Mouse (Mus musculus) thymus, postnatal 10 days (tissue): ENCODE data around the gene Zbtb44.
A peak's percentile ranks its signal among the peaks of the same experiment; 100 is the strongest.
"Not testable (repeated sequence)": the region's sequence is repeated elsewhere in the genome, so short reads cannot be mapped to it uniquely, and the experiment has no call there.

Source experiments
- DNase-seq, 2 experiments: peaks; one replicate each; pipeline ENCODE4 v3.0.0; 2021; ENCODE audit warnings: low spot score in 2 of 2

The Zbtb44 gene

DNA sequence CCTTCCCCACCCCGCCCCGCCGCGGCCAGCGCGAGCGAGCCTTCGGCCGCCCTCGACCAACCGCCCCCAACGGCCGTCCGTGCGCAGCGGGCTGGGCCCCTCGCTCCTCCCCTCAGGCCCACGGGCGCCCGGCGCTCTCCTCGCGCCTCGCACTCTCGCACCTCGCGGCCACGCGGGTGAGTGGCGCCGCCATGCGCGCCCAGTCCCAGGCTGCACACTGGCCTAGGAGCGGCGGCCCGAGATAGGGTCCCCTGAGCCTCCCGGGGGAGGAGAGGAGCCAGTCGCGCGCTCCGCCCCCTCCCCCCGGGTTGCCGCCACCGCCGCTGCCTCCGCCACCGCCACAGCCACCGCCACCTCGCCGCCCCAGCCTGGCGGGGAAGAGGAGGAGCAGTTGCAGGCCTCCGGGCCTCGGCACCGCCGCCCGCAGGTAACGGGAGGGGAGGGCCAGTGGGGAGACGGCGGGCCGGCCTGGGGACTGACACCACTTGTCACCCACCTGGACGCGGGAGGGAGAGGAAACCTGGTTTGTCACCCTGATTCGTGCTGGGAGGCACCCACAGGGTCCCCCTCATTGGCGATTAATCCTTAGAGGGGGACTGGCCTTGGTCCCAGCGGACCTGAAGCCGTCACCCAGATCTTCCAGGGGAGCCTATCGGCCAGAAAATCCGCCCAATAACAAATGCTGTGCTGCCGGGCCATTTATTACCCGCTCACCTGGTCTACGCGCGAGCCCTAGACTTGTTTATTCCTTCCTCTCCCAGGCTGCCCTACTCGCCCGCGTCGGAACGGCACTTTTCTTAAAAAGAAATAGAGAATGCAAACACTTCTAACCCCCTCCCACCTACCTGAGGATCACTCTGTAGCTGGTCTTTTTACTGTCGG is at the start of gene Zbtb44:
Gene Zbtb44, plus strand, starts transcription at position 113 of the 882 bp plus-strand sequence.
- DNase-seq, result peak; percentile 75 to 78

DNA sequence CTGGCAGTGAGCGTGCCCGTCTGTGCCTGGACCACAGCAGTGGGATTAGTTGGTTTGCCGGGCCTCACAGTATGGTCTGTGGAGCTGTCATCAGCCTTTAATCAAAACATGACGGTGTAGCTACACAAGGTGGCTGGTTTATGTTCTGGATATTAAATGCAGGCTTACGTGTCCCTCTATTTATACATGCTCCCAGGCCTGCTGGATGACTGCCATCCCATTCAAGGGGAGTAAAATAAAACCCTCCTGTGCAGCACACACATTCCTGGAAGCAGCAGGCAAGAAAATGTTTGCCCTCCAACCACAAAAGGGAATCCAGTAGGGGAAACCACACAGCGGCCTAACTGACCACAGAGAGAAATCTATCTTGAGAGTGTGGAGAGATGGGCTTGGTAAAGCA is 44.7 kb upstream of the Zbtb44 start:
- no peak for DNase-seq

GRCm38 (mm10) chr9:30993106-30993505 is 37.3 kb upstream of the Zbtb44 start:
- no peak for DNase-seq

DNA sequence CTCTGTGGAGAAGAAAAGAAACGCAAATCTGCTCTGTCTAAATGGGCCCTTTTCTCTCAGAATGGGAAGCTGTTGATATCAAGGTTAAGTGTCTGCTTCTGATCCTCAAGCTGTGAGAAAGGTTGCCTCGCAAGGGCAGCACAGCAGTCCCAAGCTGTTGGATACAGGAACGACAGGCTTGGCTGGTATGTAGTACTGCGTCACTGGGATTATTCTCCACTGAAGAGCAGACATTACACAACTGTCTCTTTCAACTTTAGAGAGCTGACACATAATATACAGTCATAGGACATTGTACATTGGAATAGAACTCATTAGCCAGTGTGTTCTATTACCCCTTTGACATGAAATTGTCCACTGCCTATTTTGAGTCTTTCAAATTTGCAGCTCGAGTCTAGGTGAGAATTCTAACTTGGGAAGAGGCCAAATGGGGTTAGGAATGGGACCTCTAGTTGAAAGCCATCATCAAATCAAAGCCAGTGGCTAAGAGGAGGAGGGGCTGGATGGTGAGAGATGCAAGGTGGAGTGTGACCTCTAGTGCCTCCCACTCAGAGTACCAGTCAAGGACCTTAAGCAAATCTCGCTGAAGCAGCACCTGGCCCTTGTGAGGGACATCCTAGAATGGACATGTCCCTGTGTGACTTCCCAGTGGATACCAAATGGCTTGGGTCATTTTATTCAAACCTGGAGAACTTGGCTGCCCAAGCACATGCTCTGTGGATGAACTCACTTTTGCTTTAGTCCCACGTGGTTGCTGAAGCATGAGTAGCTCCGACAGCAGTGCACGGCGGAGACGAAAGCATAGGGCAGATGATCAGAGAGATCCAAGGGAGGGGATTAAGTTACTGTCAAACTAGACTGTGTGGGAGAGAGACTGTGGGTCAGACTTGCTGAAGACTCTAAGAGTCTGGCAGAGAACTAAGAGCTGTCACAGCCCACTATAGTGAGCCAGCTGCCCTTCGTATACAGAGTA is 33.6 kb upstream of the Zbtb44 start:
- DNase-seq, result no peak

- no peak for DNase-seq
Observed at GRCm38 (mm10) chr9:31000641-31001040, 29.8 kb upstream of the Zbtb44 start.

GRCm38 (mm10) chr9:31002528-31002927 is 27.9 kb upstream of the Zbtb44 start:
- no peak for DNase-seq

GRCm38 (mm10) chr9:31009334-31009733 is 21.1 kb upstream of the Zbtb44 start:
- no peak for DNase-seq

DNA sequence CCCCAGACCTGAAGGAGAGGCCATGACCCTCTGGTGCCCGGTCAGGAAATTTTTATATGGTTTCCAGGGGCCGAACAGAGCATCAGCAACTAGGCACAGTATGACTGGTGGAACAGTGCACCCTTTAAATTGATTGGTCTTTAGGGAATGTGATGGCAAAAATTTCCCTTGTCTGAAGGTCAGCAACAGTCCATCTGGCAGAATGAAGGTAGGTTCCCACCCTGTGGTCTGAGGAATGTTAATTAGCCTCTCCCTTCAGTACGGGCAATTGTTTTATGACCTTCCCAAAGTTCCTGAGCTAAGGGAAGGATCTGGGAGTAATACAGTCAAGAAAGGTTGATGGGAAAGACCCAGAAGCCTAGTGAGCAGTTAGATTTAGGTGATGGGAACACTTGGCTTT is 20.4 kb upstream of the Zbtb44 start:
- no peak for DNase-seq

GRCm38 (mm10) chr9:31010749-31011148 is 19.7 kb upstream of the Zbtb44 start:
- no peak for DNase-seq

DNA sequence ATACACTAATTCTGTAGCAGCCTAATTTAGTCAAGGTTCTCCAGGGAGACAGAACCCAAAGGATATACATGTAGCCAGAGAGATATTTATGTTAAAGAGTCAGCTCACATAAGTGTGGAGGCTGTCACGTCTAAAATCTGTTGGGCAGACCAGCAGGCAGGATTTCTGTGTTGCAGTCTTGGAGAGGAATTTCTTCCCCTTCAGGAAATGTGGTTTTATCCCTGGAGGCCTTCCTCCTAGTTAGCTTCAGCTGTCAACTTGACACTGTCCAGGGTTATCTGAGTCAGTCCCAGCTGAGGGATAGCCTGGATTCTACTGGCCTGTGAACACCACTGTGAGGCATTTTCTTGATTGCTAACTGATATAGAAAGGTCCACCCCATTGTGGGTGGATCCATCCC is 18.9 kb upstream of the Zbtb44 start:
- DNase-seq, result no peak

- no peak for DNase-seq
Observed at GRCm38 (mm10) chr9:31012674-31013073, 17.8 kb upstream of the Zbtb44 start.

GRCm38 (mm10) chr9:31013415-31013814 is 17.0 kb upstream of the Zbtb44 start:
- no peak for DNase-seq

- no peak for DNase-seq
Observed at GRCm38 (mm10) chr9:31017616-31018015, 12.8 kb upstream of the Zbtb44 start.

DNA sequence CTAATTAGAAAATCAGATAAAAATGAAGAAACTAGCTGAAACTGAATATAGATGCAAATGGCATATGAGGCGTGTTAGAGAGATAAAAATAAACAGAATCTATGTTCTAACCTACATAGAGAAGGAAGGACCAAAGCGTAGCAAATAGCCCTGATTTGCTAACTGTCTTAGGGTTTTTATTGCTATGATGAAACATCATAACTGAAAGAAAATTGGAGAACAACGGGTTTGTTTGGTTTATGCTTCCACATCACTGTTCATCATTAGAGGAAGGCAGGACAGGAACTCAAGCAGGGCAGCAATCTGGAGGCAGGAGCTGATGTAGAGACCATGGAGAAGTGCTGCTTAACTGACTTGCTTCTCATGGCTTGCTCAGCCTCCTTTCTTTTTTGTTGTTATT is 12.3 kb upstream of the Zbtb44 start:
- DNase-seq, result no peak

GRCm38 (mm10) chr9:31018705-31019104 is 11.7 kb upstream of the Zbtb44 start:
- DNase-seq, result no peak

DNA sequence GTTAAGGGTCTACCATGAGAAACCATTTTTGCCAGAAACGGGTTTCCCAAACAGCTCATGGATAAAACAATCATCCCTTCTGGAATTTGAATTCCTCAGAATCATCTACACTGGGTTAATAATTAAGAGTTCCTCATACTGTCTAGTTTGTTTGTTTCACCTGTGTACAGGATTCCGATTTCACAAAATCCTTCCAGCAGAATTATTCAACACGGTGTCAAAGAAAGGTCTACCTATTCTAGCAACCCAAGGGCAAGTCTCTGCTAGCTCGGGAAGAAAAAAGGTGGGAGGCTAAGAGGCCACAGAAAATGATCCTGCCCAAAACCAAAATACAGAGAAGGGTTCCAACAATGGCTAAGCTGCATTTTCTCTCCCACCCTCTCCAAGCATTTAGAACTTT is 2.2 kb upstream of the Zbtb44 start:
- DNase-seq, result no peak

- peak; percentile 90 to 92 for DNase-seq
Observed at GRCm38 (mm10) chr9:31029751-31030511, 513 bp upstream of the Zbtb44 start.

DNA sequence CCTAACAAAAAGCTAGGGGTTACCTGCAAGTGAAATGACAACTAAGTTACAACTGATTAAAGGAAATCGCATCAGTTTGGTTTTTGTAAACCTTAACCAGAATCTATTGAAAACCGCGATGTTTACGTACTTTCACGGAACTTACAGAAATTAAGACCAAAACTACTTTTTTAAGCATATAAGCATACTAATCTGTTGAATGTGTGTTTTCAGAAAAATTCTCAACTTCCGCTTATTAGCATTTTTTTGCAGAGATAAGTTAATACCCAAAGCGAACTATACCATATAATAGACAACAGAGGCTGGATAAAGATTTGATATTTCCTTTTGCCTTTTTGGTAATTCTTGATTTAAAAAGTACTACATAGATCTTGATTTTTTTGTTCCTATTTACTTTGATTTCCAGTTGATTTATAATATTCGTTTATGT is 985 bp downstream of the Zbtb44 start:
- DNase-seq, result no peak

- no peak for DNase-seq
Observed at GRCm38 (mm10) chr9:31032546-31032945, 2.1 kb downstream of the Zbtb44 start.

DNA sequence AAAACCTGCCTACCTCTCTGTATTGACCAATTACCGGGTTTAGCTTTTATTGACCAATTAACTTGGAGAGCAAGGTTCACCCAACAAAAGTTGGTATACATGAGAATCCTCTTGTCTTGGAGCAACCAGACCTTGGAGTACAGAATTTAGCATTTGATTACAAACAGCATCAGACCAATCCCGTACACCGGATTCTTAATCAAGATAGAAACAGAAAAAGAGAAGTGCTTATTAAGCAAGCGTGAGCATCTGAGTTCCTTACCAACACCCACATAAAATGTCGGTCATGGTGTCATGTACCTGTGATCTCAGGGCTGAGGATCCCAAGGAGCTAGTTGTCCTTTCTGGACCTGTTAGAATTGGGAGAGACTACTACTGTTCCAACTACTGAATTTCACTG is 19.8 kb downstream of the Zbtb44 start:
- DNase-seq, result no peak

DNA sequence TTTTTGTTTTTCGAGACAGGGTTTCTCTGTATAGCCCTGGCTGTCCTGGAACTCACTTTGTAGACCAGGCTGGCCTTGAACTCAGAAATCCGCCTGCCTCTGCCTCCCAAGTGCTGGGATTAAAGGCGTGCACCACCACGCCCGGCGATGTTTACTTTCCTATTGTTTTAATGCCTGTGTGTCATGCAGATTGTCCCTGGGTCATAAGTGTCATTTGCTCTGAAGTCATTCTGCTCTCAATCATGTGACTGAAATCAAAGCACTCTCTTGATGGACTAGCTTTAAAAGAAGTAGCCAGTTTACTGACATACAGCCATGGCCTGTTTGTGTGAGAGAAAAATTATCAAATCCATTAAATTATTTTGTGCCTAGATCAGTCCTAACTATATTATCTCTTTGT is 21.1 kb downstream of the Zbtb44 start:
- DNase-seq, result not testable (repeated sequence)

- no peak for DNase-seq
Observed at GRCm38 (mm10) chr9:31058723-31059122, 28.3 kb downstream of the Zbtb44 start.
